Mouse (Mus musculus): ENCODE measurements around the gene Mapk11. TPM values are rescaled to one million over a fixed set of nuclear protein-coding genes. Genes with fewer than 3 reads are reported as not detected.

Mapk11 gene
- total RNA-seq, 2 experiments from 2014 or later, result 0.17 TPM; not detected in 1

DNA sequence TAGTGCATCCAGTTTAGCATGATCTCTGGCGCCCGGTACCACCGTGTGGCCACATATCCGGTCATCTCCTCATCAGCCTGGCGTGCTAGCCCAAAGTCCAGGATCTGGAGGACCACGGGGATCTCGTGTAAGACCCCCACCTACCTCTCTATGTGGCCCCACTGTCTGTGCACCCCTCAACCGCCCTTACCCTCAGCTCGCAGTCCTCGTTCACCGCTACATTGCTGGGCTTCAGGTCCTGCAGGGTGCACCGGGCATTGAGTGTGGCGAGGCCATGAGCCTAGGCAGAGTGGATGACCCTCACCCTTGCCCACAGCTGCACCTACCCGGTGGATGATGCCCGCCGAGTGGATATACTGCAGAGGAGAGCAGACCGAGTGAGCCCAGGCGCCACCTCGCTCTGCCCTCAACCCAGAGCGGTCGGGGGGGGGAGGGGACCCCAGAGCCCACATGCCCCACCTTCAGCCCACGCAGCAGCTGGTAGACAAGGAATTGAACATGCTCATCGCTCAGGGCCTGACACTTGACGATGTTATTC lies 3.5 kb downstream of the Mapk11 start:
- no peak for ATAC-seq (replicated peaks; ENCODE audit: low FRiP score, poor library complexity, severe bottlenecking)

DNA sequence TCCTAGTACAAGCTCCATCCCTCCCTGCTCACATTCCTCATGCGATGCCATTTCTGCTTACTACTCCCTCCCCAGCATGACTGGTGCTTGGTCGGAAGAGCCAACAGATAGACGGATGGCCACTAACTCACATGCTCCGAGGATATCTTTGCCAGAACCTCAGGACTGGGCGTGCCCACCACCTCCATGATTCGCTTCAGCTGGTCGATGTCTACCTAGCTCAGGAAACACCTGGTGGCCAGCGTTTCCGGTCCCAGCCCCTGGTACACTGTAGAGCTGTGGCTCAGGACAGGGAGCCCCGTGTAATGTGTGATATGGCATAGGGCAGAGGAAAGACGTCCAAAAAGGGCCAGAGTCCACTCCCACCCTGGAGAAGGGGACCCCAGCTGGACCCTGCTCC lies 4.5 kb downstream of the Mapk11 start:
- no peak for ATAC-seq (replicated peaks; ENCODE audit: low FRiP score, poor library complexity, severe bottlenecking)

DNA sequence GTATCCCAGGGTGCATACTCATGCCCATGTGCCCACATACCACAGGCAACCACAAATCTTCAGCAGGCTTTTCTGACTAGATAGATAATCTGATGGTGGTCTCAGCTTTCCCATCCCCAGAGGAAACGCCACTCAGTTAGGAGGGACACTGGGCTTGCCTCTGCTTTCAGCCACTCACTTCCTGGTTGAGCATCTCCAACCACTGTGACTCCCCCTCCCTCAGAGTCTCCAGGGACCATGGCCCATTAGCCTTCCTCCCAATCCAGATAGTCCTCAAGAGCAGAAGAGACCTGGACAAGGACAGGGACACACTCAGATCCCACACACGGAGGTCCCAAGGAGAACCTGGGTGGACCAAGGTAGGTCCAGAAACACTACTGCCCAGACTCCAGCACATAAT lies 6.3 kb downstream of the Mapk11 start:
- ATAC-seq (replicated peaks; ENCODE audit: low FRiP score, poor library complexity, severe bottlenecking), result no peak

DNA sequence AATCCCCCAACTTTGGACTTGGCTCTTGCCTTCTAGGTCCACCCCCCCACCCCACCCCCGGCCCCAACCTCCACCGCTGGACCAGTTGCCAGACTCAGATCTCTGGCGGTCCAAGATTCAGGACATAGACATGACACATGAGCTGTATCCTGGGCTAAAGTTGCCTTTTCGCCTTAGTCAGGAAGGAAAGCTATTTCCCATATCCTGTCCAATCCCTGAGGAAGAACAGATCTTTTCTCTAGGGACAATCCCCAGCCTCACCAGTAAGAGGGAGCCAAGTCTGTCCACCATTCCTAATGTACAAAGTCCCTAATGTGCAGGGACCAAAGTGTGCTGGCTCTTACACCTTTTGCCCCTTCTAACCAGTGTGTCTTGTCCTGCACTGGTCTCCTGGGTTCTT lies 7.5 kb downstream of the Mapk11 start:
- no peak for ATAC-seq (replicated peaks; ENCODE audit: low FRiP score, poor library complexity, severe bottlenecking)

DNA sequence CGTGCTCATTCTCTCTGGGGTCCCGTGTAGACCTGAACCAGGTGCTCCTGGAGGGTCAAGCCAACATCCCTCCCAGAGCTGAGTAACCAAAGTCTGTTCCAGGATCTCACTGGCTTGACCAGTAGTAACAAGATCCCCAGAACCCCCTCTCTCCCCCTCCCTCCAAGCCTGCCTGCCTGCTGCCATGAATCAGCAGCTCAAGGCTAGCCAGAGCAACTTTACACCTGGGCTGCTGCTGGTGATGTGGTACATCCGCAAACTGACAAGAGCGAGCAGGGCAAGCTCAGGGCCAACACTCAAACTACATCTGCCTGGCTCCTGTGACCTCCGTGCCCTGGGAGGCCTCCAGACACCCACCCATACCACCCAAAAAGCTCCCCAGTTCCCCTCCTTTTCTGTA lies 8.0 kb downstream of the Mapk11 start:
- ATAC-seq (replicated peaks; ENCODE audit: low FRiP score, poor library complexity, severe bottlenecking), result no peak

DNA sequence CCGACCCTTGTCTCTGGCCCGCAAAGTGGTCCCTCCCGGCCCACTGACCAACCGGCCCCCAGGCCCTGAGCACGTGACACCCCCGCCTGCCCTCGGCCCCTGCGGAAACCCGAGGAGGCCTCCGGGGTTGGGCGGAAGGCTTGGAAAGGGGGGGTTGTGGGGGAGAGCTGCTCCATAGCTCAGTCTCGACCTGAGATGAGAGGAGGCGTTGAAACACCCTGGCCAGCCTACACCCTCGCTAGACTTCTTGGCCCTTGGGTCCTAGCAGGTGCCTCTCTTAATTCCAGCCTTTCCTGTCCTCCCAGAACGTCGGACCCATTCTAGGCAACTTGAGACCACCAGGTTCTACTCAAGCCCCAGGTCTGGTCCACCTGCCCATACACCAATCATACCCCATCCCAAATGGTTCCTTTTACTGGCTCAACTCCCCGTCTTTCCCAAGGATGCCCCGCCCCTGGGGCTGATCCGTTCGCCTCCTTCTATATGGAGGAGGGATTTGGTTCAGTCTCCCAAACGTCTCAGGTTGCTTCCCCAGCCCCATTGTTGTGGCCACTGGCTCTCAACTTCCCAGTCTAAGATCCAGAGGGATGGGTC lies 8.7 kb downstream of the Mapk11 start, which contains the start of gene Mapk12:
TSS of gene Mapk12 (minus strand) at position 45 of the 594 bp plus-strand sequence.
- ATAC-seq (replicated peaks; ENCODE audit: low FRiP score, poor library complexity, severe bottlenecking), result no peak

DNA sequence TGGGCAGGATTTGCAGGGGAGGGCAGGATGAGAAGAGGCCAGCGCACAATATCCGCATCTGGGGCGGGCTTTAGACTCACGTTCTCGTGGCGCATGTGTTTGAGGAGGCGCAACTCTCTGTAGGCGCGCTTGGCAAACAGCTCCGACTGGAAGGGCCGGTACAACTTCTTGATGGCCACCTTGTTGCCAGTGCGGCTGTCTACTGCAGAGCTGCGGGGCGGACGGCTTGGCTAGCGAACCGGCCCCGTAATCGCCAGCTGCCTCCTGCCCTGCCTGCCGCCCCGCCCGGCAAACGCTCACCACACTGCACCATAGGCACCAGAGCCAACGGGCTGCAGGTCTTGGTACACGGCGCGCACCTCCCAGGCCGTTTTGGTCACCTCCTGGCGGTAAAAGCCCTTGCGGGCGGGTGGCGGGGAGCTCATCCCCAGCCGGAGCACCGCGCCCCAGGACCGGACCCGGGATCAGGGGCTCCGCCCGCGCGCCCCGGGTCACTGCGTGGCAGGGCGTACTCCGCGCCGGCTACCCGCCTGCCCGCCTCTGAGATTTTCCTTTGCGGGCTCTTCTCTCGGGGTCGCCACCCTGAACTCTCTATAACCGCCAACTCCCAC lies 9.3 kb downstream of the Mapk11 start:
- ATAC-seq (replicated peaks; ENCODE audit: low FRiP score, poor library complexity, severe bottlenecking), result no peak

DNA sequence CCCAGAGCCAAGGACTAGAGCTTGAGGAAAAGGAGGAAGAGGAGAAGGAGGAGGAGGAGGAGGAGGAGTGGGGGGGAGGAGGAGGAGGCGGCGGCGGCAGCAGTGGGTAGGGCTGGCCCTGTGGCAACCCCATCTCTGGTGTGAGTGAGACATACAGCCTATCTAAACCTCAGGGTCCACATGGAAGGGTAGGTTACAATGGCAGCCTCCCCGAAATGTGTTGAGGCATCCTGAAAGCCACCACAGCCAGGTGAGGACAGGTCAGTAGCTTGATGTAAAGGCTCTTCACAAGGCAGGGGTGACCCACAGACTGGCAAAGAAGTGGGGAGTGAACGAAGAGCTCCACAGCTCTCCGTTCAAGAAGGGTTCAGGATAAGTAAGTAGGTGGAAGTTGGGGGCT lies 10.9 kb downstream of the Mapk11 start:
- ATAC-seq (replicated peaks; ENCODE audit: low FRiP score, poor library complexity, severe bottlenecking), result no peak

DNA sequence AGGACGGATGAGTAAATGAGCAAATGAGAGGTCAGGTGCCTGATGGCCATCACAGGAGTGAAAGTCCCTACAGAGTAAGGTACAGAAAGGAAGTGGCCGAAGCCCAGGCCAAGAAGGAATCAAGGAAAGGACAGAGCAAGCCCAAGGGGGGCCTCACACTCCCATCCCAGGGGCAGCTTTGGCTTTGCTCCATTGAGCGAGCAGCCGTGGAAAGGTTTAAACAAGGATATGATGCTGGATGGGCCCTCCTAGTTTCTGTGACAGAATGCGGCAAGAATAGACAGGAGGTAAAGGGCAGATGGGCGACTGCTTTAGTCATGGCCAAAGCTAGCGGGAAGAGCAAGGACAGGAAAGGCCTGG lies 11.4 kb downstream of the Mapk11 start:
- ATAC-seq (replicated peaks; ENCODE audit: low FRiP score, poor library complexity, severe bottlenecking), result no peak

DNA sequence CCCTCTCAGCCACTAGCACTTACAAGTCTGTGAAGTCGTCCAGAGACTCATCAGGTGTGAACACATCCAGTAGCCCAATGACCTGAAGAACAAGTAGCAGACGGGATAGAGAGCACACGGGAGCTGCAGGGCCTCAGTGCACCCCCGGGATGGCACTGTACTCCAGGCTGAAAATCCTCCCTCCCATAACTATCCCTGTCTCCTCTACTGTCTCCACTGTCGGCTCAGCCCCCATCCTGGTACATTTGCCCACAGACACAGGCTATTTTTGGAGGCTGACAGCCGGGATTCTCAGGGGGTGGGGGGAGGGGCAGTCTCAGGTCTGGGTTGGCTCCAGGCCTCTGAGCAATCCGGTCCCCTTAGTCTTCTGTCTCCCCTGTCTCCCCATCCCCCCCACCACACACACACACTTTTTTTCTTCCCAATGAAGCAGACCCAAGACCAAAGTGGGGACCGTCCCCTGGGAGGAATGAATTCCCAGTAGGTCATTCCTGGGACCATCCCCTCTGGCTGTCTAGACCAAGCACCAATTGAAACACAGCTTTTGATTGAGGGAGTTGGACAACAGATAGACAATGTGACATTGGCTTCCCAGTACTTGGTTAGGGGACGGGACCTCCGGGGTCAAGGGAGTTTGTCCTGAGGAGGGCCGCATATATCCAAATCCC lies 11.9 kb downstream of the Mapk11 start:
- no peak for ATAC-seq (replicated peaks; ENCODE audit: low FRiP score, poor library complexity, severe bottlenecking)

DNA sequence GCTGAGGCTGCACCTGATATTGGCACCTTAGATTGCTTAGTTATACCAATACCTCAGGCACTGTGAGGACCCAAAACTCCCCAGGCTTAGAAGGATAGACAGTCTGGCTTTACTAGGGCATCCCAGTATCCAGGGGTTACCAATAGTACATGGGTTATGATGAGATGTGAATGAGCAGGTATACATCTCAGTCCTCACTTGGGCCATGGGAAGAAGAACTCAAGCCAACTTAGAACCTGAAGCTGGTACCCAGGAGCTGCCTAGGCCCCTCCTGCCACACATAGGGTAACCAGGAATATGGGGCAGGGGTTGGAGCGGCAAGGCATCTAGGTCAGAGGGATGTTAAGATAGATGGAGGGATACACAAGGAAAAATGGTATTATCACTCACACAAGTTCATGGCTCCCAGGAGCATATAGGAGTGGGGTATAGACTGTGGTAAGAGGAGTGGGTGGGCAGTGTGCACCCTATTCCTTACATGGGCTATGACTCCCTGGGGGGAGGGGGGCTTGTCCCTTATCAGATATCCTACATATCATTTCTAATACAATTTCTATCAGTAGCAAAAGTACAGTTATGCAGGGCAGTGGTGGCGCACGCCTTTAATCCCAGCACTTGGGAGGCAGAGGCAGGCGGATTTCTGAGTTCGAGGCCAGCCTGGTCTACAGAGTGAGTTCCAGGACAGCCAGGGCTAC lies 12.8 kb downstream of the Mapk11 start:
- ATAC-seq (replicated peaks; ENCODE audit: low FRiP score, poor library complexity, severe bottlenecking), result no peak

DNA sequence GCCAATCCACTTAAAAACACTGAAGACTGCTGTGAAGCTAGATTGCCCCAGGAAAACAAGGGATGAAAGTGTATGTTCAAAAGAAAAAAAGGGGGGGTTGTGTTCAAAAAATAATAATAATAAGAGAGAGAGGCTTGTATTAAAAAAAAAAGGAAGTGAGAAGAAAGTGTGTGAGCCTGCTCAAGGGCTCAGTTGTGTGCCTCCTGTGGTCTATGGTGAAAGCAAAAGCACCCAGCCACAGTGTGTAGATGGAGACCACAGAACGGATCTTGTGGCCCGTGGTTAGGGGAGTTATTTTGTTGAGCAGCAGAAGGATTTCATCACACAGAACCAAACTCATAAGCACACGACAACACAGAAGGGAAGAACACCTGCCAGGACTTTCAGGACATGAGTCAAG lies 18.1 kb downstream of the Mapk11 start:
- no peak for ATAC-seq (replicated peaks; ENCODE audit: low FRiP score, poor library complexity, severe bottlenecking)

DNA sequence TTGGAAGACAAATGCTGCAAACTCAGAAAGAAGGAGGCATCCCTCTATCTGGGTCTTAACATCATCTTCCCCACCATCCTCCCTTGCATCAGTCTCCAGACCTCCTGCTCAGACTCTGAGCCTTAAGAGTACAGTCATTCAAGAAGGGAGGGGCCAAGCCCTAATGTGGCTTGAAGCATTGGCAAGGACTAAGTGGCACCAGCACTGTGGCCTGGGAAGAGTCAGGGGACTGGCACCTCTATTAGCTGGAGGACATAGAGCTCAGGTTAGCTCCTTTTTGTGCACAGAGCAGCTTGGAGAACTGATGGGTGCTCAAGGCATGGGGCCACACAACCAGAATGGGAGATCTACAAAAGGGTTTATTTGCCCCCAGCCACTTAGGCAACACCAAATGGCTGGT lies 19.2 kb downstream of the Mapk11 start:
- no peak for ATAC-seq (replicated peaks; ENCODE audit: low FRiP score, poor library complexity, severe bottlenecking)

DNA sequence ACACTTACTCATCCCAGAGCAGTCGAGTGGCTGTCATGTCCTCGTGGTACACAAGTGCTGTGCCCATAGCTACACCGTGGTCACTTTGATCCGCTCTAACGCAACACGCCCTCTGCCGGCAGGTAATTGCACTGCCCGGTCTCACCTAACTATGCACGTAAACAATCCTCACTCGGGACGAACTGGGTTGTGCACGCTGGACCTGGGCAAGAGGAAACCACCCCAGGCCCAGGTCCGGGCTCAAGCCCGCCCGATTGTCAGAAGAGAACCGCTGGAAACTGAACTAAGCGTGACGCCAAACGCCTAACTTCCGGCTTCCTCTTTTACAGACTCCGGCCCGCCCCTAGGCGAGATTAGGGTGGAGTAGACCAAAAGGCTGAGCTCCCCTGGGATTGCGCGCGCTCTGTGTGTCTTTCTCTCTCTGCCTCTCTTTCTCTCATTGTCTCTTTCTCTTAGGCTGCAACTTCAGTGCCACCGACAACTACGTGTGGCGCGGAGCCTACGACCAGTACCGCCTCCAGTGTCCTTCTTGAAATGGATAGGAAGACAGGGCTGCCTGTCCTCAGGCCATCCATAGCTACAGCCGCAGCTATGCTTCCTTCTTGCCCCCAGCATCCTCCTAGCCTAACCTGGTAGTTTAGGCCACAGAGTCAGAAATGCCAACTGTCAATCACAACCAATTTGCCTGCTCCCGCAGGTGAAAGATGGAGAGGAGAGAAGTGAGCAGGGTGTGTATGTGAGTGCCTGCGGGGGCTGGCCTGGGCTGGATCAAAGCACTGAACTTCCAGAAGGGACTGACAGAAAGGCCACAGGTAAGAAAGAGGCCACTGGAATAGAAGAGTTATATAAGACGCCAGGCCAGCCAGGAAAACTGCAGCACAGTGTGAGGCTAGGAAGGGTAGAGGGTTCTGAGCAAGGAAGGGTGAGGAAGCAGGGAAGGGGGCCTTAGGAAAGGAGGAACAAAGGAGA lies 20.8 kb downstream of the Mapk11 start, which contains the start of gene Hdac10:
TSS of gene Hdac10 (minus strand) at position 319 of the 969 bp plus-strand sequence.
- peak; percentile 90 for ATAC-seq (replicated peaks; ENCODE audit: low FRiP score, poor library complexity, severe bottlenecking)

DNA sequence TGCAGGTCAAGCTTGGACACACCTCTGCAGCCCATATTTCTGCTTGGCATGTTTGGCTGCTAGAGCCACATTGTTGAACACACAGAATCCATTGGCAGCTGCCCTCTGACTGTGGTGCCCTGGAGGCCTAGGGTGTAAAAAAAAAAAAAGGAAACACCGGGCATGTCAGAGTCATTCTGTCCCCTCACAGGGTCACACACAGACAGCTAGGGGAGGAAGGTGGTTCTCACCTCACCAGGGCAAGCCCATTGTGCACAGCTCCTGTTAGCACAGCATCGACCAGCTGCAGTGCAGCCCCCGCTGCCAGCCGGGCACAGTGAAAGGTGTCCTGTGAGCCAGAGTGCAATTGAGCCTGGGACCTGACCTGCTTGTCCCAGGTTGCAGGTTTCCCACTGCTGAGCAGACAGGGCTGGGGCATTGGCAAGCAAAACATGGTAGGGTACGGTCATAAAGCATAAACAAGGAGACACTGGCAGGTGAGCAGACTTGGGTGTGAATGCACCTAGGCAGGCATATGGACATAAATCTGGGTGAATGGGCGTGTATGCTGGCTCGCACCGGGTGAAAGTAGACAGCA lies 22.0 kb downstream of the Mapk11 start:
- no peak for ATAC-seq (replicated peaks; ENCODE audit: low FRiP score, poor library complexity, severe bottlenecking)

DNA sequence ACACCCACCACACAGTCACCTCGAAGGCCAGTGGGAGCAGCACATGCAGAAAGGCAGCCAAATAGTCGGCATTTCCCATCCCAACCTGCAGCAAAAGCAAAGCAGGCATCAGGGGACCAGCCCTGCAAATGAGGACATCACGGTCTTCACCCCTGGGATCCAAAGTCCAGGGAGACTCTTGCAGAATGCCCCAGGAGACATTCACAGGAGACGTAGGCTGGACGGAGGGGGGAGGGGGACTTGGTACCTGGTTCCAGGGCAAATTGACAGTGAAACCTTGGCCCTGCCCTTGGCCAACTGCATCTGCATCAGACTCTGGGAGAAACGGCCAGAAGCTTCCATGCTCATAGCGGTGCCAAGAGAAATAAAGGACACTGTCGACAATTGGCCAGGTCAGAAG lies 22.8 kb downstream of the Mapk11 start:
- no peak for ATAC-seq (replicated peaks; ENCODE audit: low FRiP score, poor library complexity, severe bottlenecking)

DNA sequence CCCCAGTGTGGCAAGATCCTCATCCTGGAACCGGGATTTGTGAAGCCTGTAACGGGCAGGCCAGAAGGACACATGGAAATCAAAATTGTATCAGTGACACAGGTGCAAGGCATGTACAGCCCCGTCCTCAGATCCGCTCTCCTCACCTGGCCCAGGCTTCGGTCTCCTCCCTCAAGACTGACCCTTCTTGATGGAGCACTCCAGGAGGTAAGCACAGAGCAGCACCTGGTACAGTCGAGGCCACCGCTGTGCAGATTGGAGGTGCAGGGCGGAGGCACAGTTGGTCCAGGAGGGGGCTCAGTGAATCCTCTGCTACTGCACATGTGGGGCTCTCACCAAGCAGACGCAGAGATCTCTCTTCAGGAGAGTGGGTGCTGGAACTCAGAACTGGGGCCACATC lies 24.1 kb downstream of the Mapk11 start:
- no peak for ATAC-seq (replicated peaks; ENCODE audit: low FRiP score, poor library complexity, severe bottlenecking)

DNA sequence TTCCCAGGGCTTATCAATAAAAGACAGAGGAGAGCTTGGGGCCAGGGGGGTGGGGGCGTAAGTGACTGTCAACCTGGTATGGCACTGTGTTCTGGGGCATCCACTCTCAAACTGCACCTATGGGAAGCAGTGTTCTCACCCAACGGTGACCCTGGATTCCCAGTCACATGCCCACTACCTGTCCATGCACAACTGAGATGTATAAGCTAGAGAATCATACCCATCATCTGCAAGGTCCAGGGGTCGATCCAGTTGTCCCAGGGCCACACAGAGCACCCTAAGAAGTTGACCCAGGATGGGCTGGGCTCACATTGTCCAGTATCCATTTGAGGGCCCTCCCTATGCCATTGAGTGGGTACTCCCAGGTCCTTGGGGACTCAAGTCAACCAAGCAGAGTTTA lies 25.1 kb downstream of the Mapk11 start:
- ATAC-seq (replicated peaks; ENCODE audit: low FRiP score, poor library complexity, severe bottlenecking), result no peak

DNA sequence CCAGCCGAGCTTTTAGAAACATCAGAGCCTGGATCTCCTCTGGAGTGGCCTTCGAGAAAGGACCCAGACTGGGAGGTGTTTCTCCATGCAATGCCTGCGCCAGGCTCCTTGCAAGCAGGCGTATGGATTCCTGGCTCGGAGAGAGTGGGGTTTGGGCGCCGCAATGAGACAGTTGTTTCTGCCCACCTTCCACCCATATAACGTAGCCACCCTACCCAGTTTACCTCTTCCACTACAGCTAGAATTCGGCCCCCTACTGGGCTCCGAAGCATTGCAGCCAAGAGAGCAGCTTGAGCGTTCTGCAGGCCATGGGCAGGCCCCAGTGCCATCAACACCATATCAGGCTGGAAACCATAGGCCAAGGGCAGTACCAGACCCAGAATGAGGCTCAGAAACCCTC lies 25.8 kb downstream of the Mapk11 start:
- no peak for ATAC-seq (replicated peaks; ENCODE audit: low FRiP score, poor library complexity, severe bottlenecking)
